Mouse (Mus musculus): ENCODE data around the gene Tigd3. TPM values are rescaled to one million over a fixed set of nuclear protein-coding genes. Genes with fewer than 3 reads are reported as not detected.

Gene Tigd3
- total RNA-seq, 2 experiments from 2014 or later = 0.10 to 0.20 TPM

- peak overlapping the region; percentile 18; the same call in 1 of the 2 replicates for H3K4me3 ChIP-seq
- DNase-seq = peak; percentile 69
- intact Hi-C loops (cut with DNase I) = no loop called here
- no peak for TF ChIP-seq CTCF (IDR thresholded peaks at IDR 0.05)
- H3K27ac ChIP-seq = peak overlapping the region; percentile 80
These were observed 36.0 kb upstream of the Tigd3 start for GRCm38 (mm10) chr19:5929634-5930596.

GRCm38 (mm10) chr19:5928546-5928945, 34.6 kb upstream of the Tigd3 start:
- intact Hi-C loops (cut with DNase I) = no loop called here
- no peak for DNase-seq
- H3K27ac ChIP-seq = no peak overlapping the region
- TF ChIP-seq CTCF (IDR thresholded peaks at IDR 0.05) = no peak
- H3K4me3 ChIP-seq = no peak overlapping the region

- DNase-seq = peak; percentile 61
- Histone ChIP-seq H3K27ac (no peak overlapping the region), H3K4me3 (no peak overlapping the region)
- intact Hi-C loops (cut with DNase I) = no loop called here
- no peak for TF ChIP-seq CTCF (IDR thresholded peaks at IDR 0.05)
These were observed 34.2 kb upstream of the Tigd3 start for GRCm38 (mm10) chr19:5928104-5928503.

- H3K27ac ChIP-seq = 0 out of 2 replicates have a peak overlapping the region, but pooled peaks have one; percentile 1
- intact Hi-C loops (cut with DNase I) = no loop called here
- H3K4me3 ChIP-seq = no peak overlapping the region
- DNase-seq = no peak
- no peak for TF ChIP-seq CTCF (IDR thresholded peaks at IDR 0.05)
These were observed 33.6 kb upstream of the Tigd3 start for GRCm38 (mm10) chr19:5927532-5927931.

GRCm38 (mm10) chr19:5927026-5927425, 33.1 kb upstream of the Tigd3 start:
- 0 out of 2 replicates have a peak overlapping the region, but pooled peaks have one; percentile 1 for H3K27ac ChIP-seq
- intact Hi-C loops (cut with DNase I) = no loop called here
- no peak for TF ChIP-seq CTCF (IDR thresholded peaks at IDR 0.05)

GRCm38 (mm10) chr19:5925311-5925855, 31.4 kb upstream of the Tigd3 start:
- peak overlapping the region; percentile 96 for H3K27ac ChIP-seq
- peak; percentile 11 for DNase-seq
- intact Hi-C loops (cut with DNase I) = loop anchor here (2.0 kb wide), 1 partner anchor 15 kb away; no protein-coding TSS in a partner anchor
- no peak for TF ChIP-seq CTCF (IDR thresholded peaks at IDR 0.05)
- H3K4me3 ChIP-seq = peak overlapping the region; percentile 92

More at GRCm38 (mm10) chr19:5927026-5927425, 33.1 kb upstream of the Tigd3 start:
- H3K4me3 ChIP-seq = no peak overlapping the region
- DNase-seq = no peak

GRCm38 (mm10) chr19:5924713-5925093, 30.8 kb upstream of the Tigd3 start, which contains the start of gene Cdc42ep2:
Gene Cdc42ep2, minus strand, starts transcription at chr19:5924816.
- H3K4me3 ChIP-seq = peak within 1 kb of the TSS; percentile 92
- TF ChIP-seq CTCF (IDR thresholded peaks at IDR 0.05) = no peak
- peak within 1 kb of the TSS; percentile 96 for H3K27ac ChIP-seq
- DNase-seq = peak; percentile 99
- intact Hi-C loops (cut with DNase I) = loop anchor here (1.0 to 5.0 kb wide), 4 partner anchors 16 to 123 kb away; partner anchors contain the start of genes Capn1 and Syvn1

GRCm38 (mm10) chr19:5923990-5924712, 30.2 kb upstream of the Tigd3 start:
- DNase-seq = peak; percentile 97
- H3K27ac ChIP-seq = peak overlapping the region; percentile 96
- peak overlapping the region; percentile 92 for H3K4me3 ChIP-seq
- TF ChIP-seq CTCF (IDR thresholded peaks at IDR 0.05) = peak; percentile 90
- intact Hi-C loops (cut with DNase I) = loop anchor here (1.0 to 5.0 kb wide), 4 partner anchors 17 to 123 kb away; partner anchors contain the start of genes Capn1 and Syvn1

GRCm38 (mm10) chr19:5922963-5923362, 29.0 kb upstream of the Tigd3 start:
- no peak for TF ChIP-seq CTCF (IDR thresholded peaks at IDR 0.05)
- no peak for DNase-seq
- intact Hi-C loops (cut with DNase I) = loop anchor here (5.0 kb wide), 2 partner anchors 94 to 124 kb away; partner anchors contain the start of genes Capn1 and Syvn1
- H3K27ac ChIP-seq = peak overlapping the region; percentile 96
- H3K4me3 ChIP-seq = peak overlapping the region; percentile 92

GRCm38 (mm10) chr19:5922119-5922942, 28.4 kb upstream of the Tigd3 start:
- Histone ChIP-seq H3K27ac (peak overlapping the region; percentile 96), H3K4me3 (peak overlapping the region; percentile 92)
- intact Hi-C loops (cut with DNase I) = loop anchor here (5.0 kb wide), 2 partner anchors 95 to 125 kb away; partner anchors contain the start of genes Capn1 and Syvn1
- no peak for TF ChIP-seq CTCF (IDR thresholded peaks at IDR 0.05)
- DNase-seq = peak; percentile 65

- Histone ChIP-seq H3K4me3 (peak overlapping the region; percentile 92), H3K27ac (peak overlapping the region; percentile 96)
- peak; percentile 49 for DNase-seq
- intact Hi-C loops (cut with DNase I) = loop anchor here (5.0 kb wide), 2 partner anchors 96 to 126 kb away; partner anchors contain the start of genes Capn1 and Syvn1
- TF ChIP-seq CTCF (IDR thresholded peaks at IDR 0.05) = no peak
These were observed 27.8 kb upstream of the Tigd3 start for GRCm38 (mm10) chr19:5921715-5922114.
